Mouse (Mus musculus) ES-Bruce4 (cell line): ENCODE data around the gene Trank1.

Source experiments
- CTCF ChIP-seq: IDR thresholded peaks from one replicate; pipeline ENCODE4 v1.8.1; 2011; ENCODE audit warnings: low read depth, low read length
- EP300 ChIP-seq: IDR thresholded peaks from 2 replicates; pipeline ENCODE4 v1.6.1; 2011; ENCODE audit warnings: low read depth, low read length; ENCODE audit not compliant: insufficient read depth

- no peak for TF ChIP-seq EP300
- TF ChIP-seq CTCF, result no peak
These were observed 5.4 kb upstream of the Trank1 start for GRCm38 (mm10) chr9:111306142-111306541.
